Mouse (Mus musculus) embryonic facial prominence, embryonic 15.5 days (tissue): ENCODE data around the gene Tcf20. TPM values are rescaled to one million over a fixed set of nuclear protein-coding genes. Genes with fewer than 3 reads are reported as not detected.

Source experiments
- ATAC-seq: fragments of 200-750 bp; cut with Nextera tagmentation; 2 replicates; pipeline ENCODE4 v1.8.0; 2017; ENCODE audit warnings: low read depth, moderate TSS enrichment; ENCODE audit not compliant: insufficient number of reproducible peaks, low FRiP score, low TSS enrichment
- H3K27ac ChIP-seq: fragments of 300-500 bp; sonication (generic); replicated peaks from 2 replicates; pipeline ENCODE4 v1.5.1; 2015; ENCODE audit warnings: mild to moderate bottlenecking, inconsistent platforms
- H3K27me3 ChIP-seq: fragments of 300-500 bp; sonication (generic); 2 replicates; pipeline ENCODE4 v1.6.1; 2015; ENCODE audit warnings: inconsistent platforms
- H3K36me3 ChIP-seq: fragments of 300-500 bp; sonication (generic); 2 replicates; pipeline ENCODE4 v1.6.1; 2015; ENCODE audit warnings: mild to moderate bottlenecking, inconsistent platforms
- H3K4me1 ChIP-seq: fragments of 300-500 bp; sonication (generic); 2 replicates; pipeline ENCODE4 v1.6.1; 2015; ENCODE audit warnings: inconsistent platforms
- H3K4me2 ChIP-seq: fragments of 300-500 bp; sonication (generic); replicated peaks from 2 replicates; pipeline ENCODE4 v1.6.1; 2015; ENCODE audit warnings: mild to moderate bottlenecking, inconsistent platforms
- H3K4me3 ChIP-seq: fragments of 300-500 bp; sonication (generic); replicated peaks from 2 replicates; pipeline ENCODE4 v1.5.1; 2015; ENCODE audit warnings: mild to moderate bottlenecking, inconsistent platforms
- H3K9ac ChIP-seq: fragments of 300-500 bp; sonication (generic); 2 replicates; pipeline ENCODE4 v1.6.1; 2015; ENCODE audit warnings: inconsistent platforms
- H3K9me3 ChIP-seq: fragments of 300-500 bp; sonication (generic); replicated peaks from 2 replicates; pipeline ENCODE4 v1.6.1; 2016; ENCODE audit warnings: inconsistent platforms
- WGBS: fragments of 180-500 bp; shearing (Covaris S2); methylation state at CpG from one replicate; pipeline ENCODE4 v1.1.7; 2015; 5-methylcytosine and 5-hydroxymethylcytosine counted together
- polyA plus RNA-seq: library from polyadenylated mRNA; unstranded; fragments of >200 nt; fragmentation: Nextera tagmentation; extraction: Ambion mirVana; gene quantifications from 2 replicates; pipeline ENCODE4 v1.2.1, GENCODE M21; 2015

The Tcf20 gene
- polyA plus RNA-seq, 1 experiment from 2014 or later: 10.5 TPM

DNA sequence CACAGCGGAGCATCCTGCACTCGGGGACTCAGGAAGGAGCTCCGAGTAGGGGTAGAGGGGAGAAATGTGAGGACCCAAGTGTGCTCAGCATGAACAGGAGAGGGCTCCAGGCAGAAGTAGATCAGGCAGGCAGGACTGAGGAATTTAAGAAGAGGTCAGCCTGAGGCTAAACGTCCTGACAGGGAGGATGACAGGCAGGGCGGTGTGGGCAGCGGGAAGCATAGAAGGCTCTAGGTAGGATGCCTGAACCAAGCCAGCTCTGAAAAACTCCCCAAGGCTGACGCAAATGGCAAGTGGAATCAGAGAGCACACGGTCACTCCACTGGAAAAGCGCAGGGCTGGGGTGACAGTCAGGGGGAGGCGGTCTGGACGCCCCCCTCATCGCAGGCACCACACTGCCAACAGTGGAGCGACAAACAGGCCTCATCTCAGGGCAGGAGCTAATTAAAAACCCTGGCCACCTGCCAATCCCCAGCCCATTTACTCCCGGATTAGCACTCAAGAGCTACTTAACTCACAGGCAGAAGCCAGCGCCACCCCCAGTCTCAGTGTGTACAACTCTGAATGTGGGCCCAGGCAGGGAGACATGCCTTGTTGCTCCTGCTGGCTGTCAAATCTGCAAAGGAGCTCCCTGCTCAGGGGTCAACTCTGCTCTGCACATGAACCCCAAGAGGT is 23.5 kb upstream of the Tcf20 start:
- no peaks in the 10 kb centered on the region for H3K36me3 ChIP-seq

GRCm38 (mm10) chr15:83010423-83010822 is 22.8 kb upstream of the Tcf20 start:
- Histone ChIP-seq H3K9me3 (no peaks in the 10 kb centered on the region), H3K27ac (no peak overlapping the region), H3K4me2 (no peak overlapping the region), H3K4me1 (peaks cover 34% of the 10 kb centered on the region), H3K36me3 (no peaks in the 10 kb centered on the region), H3K4me3 (no peak overlapping the region), H3K9ac (no peak overlapping the region), H3K27me3 (peaks cover 5% of the 10 kb centered on the region)
- 17% methylated on average over 8 of the region's 8 CpGs for WGBS
- ATAC-seq: no peak

More for the DNA sequence above, 23.5 kb upstream of the Tcf20 start:
- H3K9ac ChIP-seq: no peak overlapping the region
- H3K9me3 ChIP-seq: no peaks in the 10 kb centered on the region
- 20% methylated on average over 15 of the region's 15 CpGs for WGBS
- H3K4me1 ChIP-seq: peaks cover 34% of the 10 kb centered on the region
- H3K27me3 ChIP-seq: peaks cover 5% of the 10 kb centered on the region
- H3K27ac ChIP-seq: no peak overlapping the region
- no peak overlapping the region for H3K4me2 ChIP-seq
- no peak; the same call in 1 of the 2 replicates for ATAC-seq
- H3K4me3 ChIP-seq: no peak overlapping the region

DNA sequence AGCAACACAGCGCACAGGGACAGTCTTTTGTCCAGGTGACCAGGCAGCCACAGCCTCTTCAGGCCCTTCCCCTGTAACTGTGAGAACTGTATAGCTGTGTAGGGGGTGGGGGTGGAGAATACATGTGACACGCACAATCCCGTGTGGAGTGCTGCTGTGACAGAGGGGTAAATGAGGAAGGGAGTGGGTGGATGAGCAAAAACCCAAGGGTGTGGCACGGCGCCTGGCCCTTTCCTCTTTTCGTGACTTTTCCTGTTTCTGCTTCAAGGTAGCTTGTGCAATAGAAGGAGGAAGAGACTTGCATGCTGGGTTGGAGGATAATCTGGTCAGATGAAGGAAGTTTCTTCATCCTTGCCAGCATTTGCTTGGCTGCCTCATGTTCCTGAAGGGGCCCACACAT is 21.9 kb upstream of the Tcf20 start:
- H3K9ac ChIP-seq: no peak overlapping the region
- no peak overlapping the region for H3K27ac ChIP-seq
- H3K9me3 ChIP-seq: no peaks in the 10 kb centered on the region
- 85% methylated on average over 6 of the region's 6 CpGs for WGBS
- peaks cover 34% of the 10 kb centered on the region for H3K4me1 ChIP-seq
- H3K4me3 ChIP-seq: no peak overlapping the region
- peaks cover 5% of the 10 kb centered on the region for H3K27me3 ChIP-seq
- no peak overlapping the region for H3K4me2 ChIP-seq
- no peak for ATAC-seq
- no peaks in the 10 kb centered on the region for H3K36me3 ChIP-seq

DNA sequence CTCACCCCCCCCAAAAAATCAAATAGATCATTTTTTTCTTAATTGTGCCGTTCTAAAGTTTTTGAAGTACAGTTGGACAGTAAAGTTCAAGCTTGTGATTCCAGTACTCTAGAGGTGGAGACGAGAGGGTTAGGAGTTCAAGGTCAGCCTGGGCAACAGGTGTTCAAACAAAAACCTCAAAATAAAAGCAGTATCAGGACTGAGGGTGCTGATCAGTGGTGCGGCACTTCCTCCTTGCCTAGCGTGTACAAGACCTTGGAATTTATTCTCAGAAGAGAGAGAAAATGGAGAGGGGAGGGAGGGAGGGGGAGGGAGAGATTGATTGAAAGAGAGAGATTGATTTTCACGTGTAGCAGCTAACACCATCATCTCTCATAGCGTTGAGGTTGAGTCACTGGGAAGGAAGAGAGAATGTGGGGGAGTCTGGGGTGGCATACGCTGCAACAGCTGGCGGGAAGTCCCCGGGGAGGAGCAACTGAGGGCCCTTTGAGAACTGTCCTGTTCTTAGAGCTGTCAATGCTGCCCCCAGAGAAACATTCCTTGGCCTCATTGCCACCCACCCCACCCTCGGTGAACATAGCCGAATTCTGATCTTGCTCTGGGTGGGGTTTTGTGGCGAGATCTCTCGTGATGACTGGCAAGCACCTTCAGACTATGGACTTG is 21.2 kb upstream of the Tcf20 start:
- Histone ChIP-seq H3K4me3 (no peak overlapping the region), H3K27me3 (peaks cover 5% of the 10 kb centered on the region), H3K4me2 (no peak overlapping the region), H3K36me3 (no peaks in the 10 kb centered on the region), H3K9me3 (no peaks in the 10 kb centered on the region), H3K27ac (no peak overlapping the region), H3K9ac (no peak overlapping the region), H3K4me1 (peaks cover 34% of the 10 kb centered on the region)
- 66% methylated on average over 13 of the region's 13 CpGs for WGBS
- no peak for ATAC-seq

DNA sequence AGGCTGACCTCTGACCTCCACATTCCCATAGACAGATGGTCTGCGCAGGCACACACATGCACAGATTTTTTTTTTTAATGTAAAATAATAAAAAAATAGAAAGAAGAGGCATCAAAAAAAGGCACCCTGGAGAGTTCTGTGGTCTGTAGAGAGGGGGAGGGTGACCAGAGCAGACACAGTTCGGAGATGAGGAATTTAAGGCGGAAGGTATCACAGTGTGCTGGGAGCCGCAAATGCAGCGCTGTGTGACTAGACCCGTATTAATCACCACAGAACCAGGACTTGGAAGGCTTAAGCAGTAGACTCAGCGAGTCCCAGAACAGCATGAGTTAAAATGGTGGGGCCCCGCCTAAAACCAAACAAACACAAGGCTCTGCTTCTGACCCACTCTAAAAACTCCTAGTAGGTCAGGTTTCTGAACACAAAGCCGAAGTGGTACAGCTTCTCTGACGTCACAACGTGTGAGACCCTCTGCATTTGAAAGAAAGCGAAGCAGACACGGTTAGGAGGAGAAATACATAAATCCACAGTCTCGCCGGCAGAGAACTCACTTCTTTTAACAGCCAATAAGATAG is 19.8 kb upstream of the Tcf20 start:
- Histone ChIP-seq H3K27ac (no peak overlapping the region), H3K4me2 (no peak overlapping the region), H3K9me3 (no peaks in the 10 kb centered on the region), H3K9ac (no peak overlapping the region), H3K36me3 (no peaks in the 10 kb centered on the region), H3K4me3 (no peak overlapping the region), H3K4me1 (peaks cover 34% of the 10 kb centered on the region), H3K27me3 (peaks cover 5% of the 10 kb centered on the region)
- no peak for ATAC-seq
- 37% methylated on average over 15 of the region's 15 CpGs for WGBS

DNA sequence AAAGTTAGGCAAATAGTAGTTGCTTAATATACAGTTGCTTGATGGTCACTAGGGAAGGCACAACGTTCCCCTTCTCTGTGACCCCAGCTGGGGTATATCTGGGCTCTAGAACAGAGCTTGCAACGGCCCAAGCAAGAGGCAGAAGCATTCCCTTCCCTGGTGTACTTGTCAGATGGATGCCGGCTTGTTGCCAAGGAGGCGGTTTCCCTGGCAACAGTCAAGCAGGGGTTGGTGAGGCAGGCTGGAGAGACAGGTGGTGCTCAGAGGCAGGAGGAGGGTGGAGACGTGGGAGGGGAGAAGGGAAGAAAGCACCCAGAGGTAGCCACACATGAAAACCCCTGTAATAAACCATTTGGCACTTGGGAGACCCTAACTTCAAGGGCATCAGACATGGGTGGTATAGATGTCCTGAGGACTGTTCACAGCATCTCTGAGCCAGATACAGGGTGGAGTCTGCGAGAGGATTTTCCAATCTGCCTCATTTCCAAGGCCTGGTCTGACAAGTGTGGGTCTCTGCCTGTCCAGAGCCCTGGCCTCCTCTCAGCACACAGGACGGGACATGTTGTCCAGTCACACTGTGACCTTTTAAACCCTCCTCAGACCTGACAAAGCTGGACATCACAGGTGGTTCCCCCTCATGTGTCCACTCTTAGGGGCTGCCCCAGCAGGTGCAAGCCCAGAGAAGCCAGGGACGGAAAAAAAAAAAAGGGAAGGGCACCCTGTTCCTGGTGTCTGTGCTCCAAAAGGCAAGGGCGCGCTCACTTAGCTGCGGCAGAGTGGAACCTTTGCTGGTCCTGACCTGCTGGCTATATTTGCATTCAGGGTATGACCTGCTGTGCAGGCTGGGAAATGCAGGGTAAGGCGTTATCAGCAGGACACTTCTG is 15.2 kb upstream of the Tcf20 start:
- no peak for ATAC-seq
- H3K4me3 ChIP-seq: no peak overlapping the region
- whole genome bisulfite sequencing: 46% methylated on average over 12 of the region's 12 CpGs
- no peak overlapping the region for H3K4me2 ChIP-seq
- no peaks in the 10 kb centered on the region for H3K27me3 ChIP-seq
- no peaks in the 10 kb centered on the region for H3K9me3 ChIP-seq
- H3K9ac ChIP-seq: no peak overlapping the region
- H3K36me3 ChIP-seq: no peaks in the 10 kb centered on the region
- H3K27ac ChIP-seq: no peak overlapping the region
- H3K4me1 ChIP-seq: peaks cover 13% of the 10 kb centered on the region

GRCm38 (mm10) chr15:82998811-82999221 is 11.1 kb upstream of the Tcf20 start:
- Histone ChIP-seq H3K4me1 (peaks cover 26% of the 10 kb centered on the region), H3K9ac (no peak overlapping the region), H3K27me3 (no peaks in the 10 kb centered on the region), H3K9me3 (no peaks in the 10 kb centered on the region), H3K36me3 (no peaks in the 10 kb centered on the region), H3K4me2 (no peak overlapping the region), H3K27ac (no peak overlapping the region), H3K4me3 (no peak overlapping the region)
- WGBS: 70% methylated on average over 6 of the region's 6 CpGs
- ATAC-seq: no peak

DNA sequence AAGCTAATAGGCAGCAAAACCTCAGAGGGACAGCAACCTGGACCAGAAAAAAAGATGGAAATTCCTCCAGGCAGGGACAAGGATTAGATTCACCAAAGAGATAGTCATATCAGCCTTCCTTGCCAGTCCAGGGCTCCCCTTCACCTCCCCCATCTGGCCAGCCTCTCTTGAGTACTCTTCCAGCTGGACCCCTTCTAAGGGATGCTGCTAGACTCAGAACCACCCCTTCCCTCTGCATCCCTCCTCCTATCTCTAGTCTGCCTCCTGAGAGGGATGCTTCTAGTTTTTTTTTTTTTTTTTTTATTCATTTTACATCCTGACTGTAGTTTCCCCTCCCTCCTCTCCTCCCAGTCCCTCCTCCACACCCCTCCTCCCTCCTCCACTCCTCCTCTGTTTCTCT is 8.8 kb upstream of the Tcf20 start:
- Histone ChIP-seq H3K36me3 (no peaks in the 10 kb centered on the region), H3K4me2 (no peak overlapping the region), H3K27ac (no peak overlapping the region), H3K4me1 (peaks cover 36% of the 10 kb centered on the region), H3K4me3 (no peak overlapping the region), H3K9ac (no peak overlapping the region), H3K9me3 (no peaks in the 10 kb centered on the region), H3K27me3 (no peaks in the 10 kb centered on the region)
- no peak for ATAC-seq

- 40% methylated on average over 7 of the region's 7 CpGs for WGBS
- peaks cover 36% of the 10 kb centered on the region for H3K4me1 ChIP-seq
- ATAC-seq: no peak
These were observed 7.6 kb upstream of the Tcf20 start for GRCm38 (mm10) chr15:82995239-82995638.

GRCm38 (mm10) chr15:82992911-82993310 is 5.2 kb upstream of the Tcf20 start:
- Histone ChIP-seq H3K9ac (no peak overlapping the region), H3K9me3 (no peaks in the 10 kb centered on the region), H3K4me2 (no peak overlapping the region), H3K27me3 (no peaks in the 10 kb centered on the region), H3K4me3 (no peak overlapping the region), H3K36me3 (no peaks in the 10 kb centered on the region), H3K27ac (no peak overlapping the region), H3K4me1 (peaks cover 44% of the 10 kb centered on the region)
- no peak for ATAC-seq
- 51% methylated on average over 9 of the region's 9 CpGs for WGBS

More at GRCm38 (mm10) chr15:82995239-82995638, 7.6 kb upstream of the Tcf20 start:
- H3K4me2 ChIP-seq: no peak overlapping the region
- no peak overlapping the region for H3K4me3 ChIP-seq
- H3K9me3 ChIP-seq: no peaks in the 10 kb centered on the region
- no peak overlapping the region for H3K9ac ChIP-seq
- no peaks in the 10 kb centered on the region for H3K36me3 ChIP-seq
- no peak overlapping the region for H3K27ac ChIP-seq
- H3K27me3 ChIP-seq: no peaks in the 10 kb centered on the region
